Mouse (Mus musculus): ENCODE results near the gene Vmn1r94. TPM values are rescaled to one million over a fixed set of nuclear protein-coding genes. Genes with fewer than 3 reads are reported as not detected.
"Not testable (repeated sequence)": the region's sequence is repeated elsewhere in the genome, so short reads cannot be mapped to it uniquely, and the experiment has no call there.

The Vmn1r94 gene
- not detected in 2 replicates for polyA plus RNA-seq (2016; fragmentation: Nextera tagmentation; extraction: Ambion mirVana)

GRCm38 (mm10) chr7:20168277-20168676 is at the start of gene Vmn1r94:
Vmn1r94 (minus strand) TSS chr7:20168377.
- H3K9ac ChIP-seq; H3K27me3 ChIP-seq (replicated peaks); H3K27ac ChIP-seq; H3K36me3 ChIP-seq; H3K9me3 ChIP-seq; H3K4me1 ChIP-seq; H3K4me2 ChIP-seq (replicated peaks); H3K4me3 ChIP-seq; ATAC-seq (ENCODE audit: low FRiP score, low read depth): not testable (repeated sequence)
- WGBS: no CpG with 5 or more reads among the region's 3 CpGs

GRCm38 (mm10) chr7:20205507-20205906 is 37.3 kb upstream of the Vmn1r94 start, which contains the start of gene Gm6164:
Gm6164 (minus strand) TSS chr7:20205607.
- not testable (repeated sequence) for H3K4me3 ChIP-seq; ATAC-seq (ENCODE audit: low FRiP score, low read depth); H3K4me1 ChIP-seq; H3K27me3 ChIP-seq (replicated peaks); H3K36me3 ChIP-seq; H3K4me2 ChIP-seq (replicated peaks); H3K9ac ChIP-seq; H3K9me3 ChIP-seq; H3K27ac ChIP-seq
- WGBS: no CpG with 5 or more reads among the region's 2 CpGs

- H3K27ac ChIP-seq; H3K27me3 ChIP-seq (replicated peaks); H3K4me1 ChIP-seq; H3K9ac ChIP-seq; ATAC-seq (ENCODE audit: low FRiP score, low read depth); H3K36me3 ChIP-seq; H3K4me2 ChIP-seq (replicated peaks); H3K4me3 ChIP-seq; H3K9me3 ChIP-seq: not testable (repeated sequence)
- WGBS: no CpG with 5 or more reads among the region's 3 CpGs
These were observed 25.2 kb upstream of the Vmn1r94 start, which contains the start of gene Vmn1r95 for GRCm38 (mm10) chr7:20193410-20193809. Vmn1r95 (plus strand) TSS chr7:20193710.

- not testable (repeated sequence) for H3K4me1 ChIP-seq; H3K4me2 ChIP-seq (replicated peaks); H3K27ac ChIP-seq; H3K9me3 ChIP-seq; H3K27me3 ChIP-seq (replicated peaks); ATAC-seq (ENCODE audit: low FRiP score, low read depth); H3K9ac ChIP-seq; H3K4me3 ChIP-seq; H3K36me3 ChIP-seq
- WGBS: no CpG with 5 or more reads among the region's 5 CpGs
These were observed 29.2 kb downstream of the Vmn1r94 start, which contains the start of gene Vmn1r93 for GRCm38 (mm10) chr7:20138988-20139387. Vmn1r93 (minus strand) TSS chr7:20139088.

- H3K27me3 ChIP-seq (replicated peaks); H3K9ac ChIP-seq; ATAC-seq (ENCODE audit: low FRiP score, low read depth); H3K4me2 ChIP-seq (replicated peaks); H3K4me3 ChIP-seq; H3K27ac ChIP-seq; H3K9me3 ChIP-seq; H3K36me3 ChIP-seq; H3K4me1 ChIP-seq: not testable (repeated sequence)
- WGBS: no CpG with 5 or more reads among the region's 2 CpGs
These were observed 45.7 kb downstream of the Vmn1r94 start, which contains the start of gene Gm16442 for GRCm38 (mm10) chr7:20122479-20122878. Gm16442 (minus strand) TSS chr7:20122579.

Other genes starting within 250 kb of the Vmn1r94 start
- gene Pvr, start 247.2 kb downstream of the Vmn1r94 start, polyA plus RNA-seq (2016; fragmentation: Nextera tagmentation; extraction: Ambion mirVana): 5.9 and 6.8 TPM in 2 replicates
- gene Igsf23, start 217.6 kb downstream of the Vmn1r94 start, polyA plus RNA-seq (2016; fragmentation: Nextera tagmentation; extraction: Ambion mirVana): 0.14 TPM in 1 of 2 replicates, not detected in the other
- gene Ceacam20, start 203.0 kb downstream of the Vmn1r94 start, polyA plus RNA-seq (2016; fragmentation: Nextera tagmentation; extraction: Ambion mirVana): not detected in 2 replicates
- gene Nlrp9b, start 176.9 kb downstream of the Vmn1r94 start, polyA plus RNA-seq (2016; fragmentation: Nextera tagmentation; extraction: Ambion mirVana): not detected in 2 replicates
- not detected in 2 replicates for gene Vmn1r91, start 68.7 kb downstream of the Vmn1r94 start, polyA plus RNA-seq (2016; fragmentation: Nextera tagmentation; extraction: Ambion mirVana)
- gene Gm16442, start 45.8 kb downstream of the Vmn1r94 start, polyA plus RNA-seq (2016; fragmentation: Nextera tagmentation; extraction: Ambion mirVana): not detected in 2 replicates
- not detected in 2 replicates for gene Vmn1r93, start 29.3 kb downstream of the Vmn1r94 start, polyA plus RNA-seq (2016; fragmentation: Nextera tagmentation; extraction: Ambion mirVana)
- not detected in 2 replicates for gene Vmn1r95, start 25.3 kb upstream of the Vmn1r94 start, polyA plus RNA-seq (2016; fragmentation: Nextera tagmentation; extraction: Ambion mirVana)
- gene Gm6164, start 37.2 kb upstream of the Vmn1r94 start, polyA plus RNA-seq (2016; fragmentation: Nextera tagmentation; extraction: Ambion mirVana): not detected in 2 replicates
- not detected in 2 replicates for gene Gm4498, start 65.5 kb upstream of the Vmn1r94 start, polyA plus RNA-seq (2016; fragmentation: Nextera tagmentation; extraction: Ambion mirVana)
- gene Gm5890, start 94.5 kb upstream of the Vmn1r94 start, polyA plus RNA-seq (2016; fragmentation: Nextera tagmentation; extraction: Ambion mirVana): not detected in 2 replicates
- not detected in 2 replicates for gene Gm4133, start 165.7 kb upstream of the Vmn1r94 start, polyA plus RNA-seq (2016; fragmentation: Nextera tagmentation; extraction: Ambion mirVana)
- not detected in 2 replicates for gene Gm5728, start 207.0 kb upstream of the Vmn1r94 start, polyA plus RNA-seq (2016; fragmentation: Nextera tagmentation; extraction: Ambion mirVana)
- gene Vmn1r100, start 249.6 kb upstream of the Vmn1r94 start, polyA plus RNA-seq (2016; fragmentation: Nextera tagmentation; extraction: Ambion mirVana): not detected in 2 replicates